Mouse (Mus musculus) liver, adult 2 months (tissue): ENCODE data around the gene Slc25a22. TPM values are rescaled to one million over a fixed set of nuclear protein-coding genes. Genes with fewer than 3 reads are reported as not detected.
A peak's percentile ranks its signal among the peaks of the same experiment; 100 is the strongest.

Source experiments
- DNase-seq: peaks from one replicate; pipeline ENCODE4 v3.0.0-alpha.2; 2011; ENCODE audit warnings: low read depth, low spot score; ENCODE audit errors: extremely low read depth
- H3K27ac ChIP-seq: fragments of 200-500 bp; replicated peaks from 2 replicates; pipeline ENCODE4 v1.5.1; 2012; ENCODE audit warnings: low read depth, mild to moderate bottlenecking, control low read depth, inconsistent platforms, low read length; ENCODE audit not compliant: insufficient read depth
- H3K27me3 ChIP-seq: fragments of 200-500 bp; 2 replicates; pipeline ENCODE4 v1.6.1; 2012; ENCODE audit warnings: mild to moderate bottlenecking, moderate library complexity, low read length, inconsistent platforms; ENCODE audit not compliant: control insufficient read depth, insufficient read depth
- H3K36me3 ChIP-seq: fragments of 200-500 bp; 2 replicates; pipeline ENCODE4 v1.6.1; 2012; ENCODE audit warnings: low read length, inconsistent platforms; ENCODE audit not compliant: control insufficient read depth, insufficient read depth
- H3K4me1 ChIP-seq: fragments of 200-500 bp; 2 replicates; pipeline ENCODE4 v1.6.1; 2011; ENCODE audit warnings: low read length; ENCODE audit not compliant: control insufficient read depth, insufficient read depth
- H3K4me3 ChIP-seq: fragments of 200-500 bp; 2 replicates; pipeline ENCODE4 v1.5.1; 2011; ENCODE audit warnings: low read depth, mild to moderate bottlenecking, control low read depth, low read length, moderate library complexity; ENCODE audit not compliant: insufficient read depth
- H3K79me2 ChIP-seq: fragments of 200-500 bp; 2 replicates; pipeline ENCODE4 v1.6.1; 2012; ENCODE audit warnings: inconsistent platforms, mild to moderate bottlenecking, low read length, moderate library complexity; ENCODE audit not compliant: control insufficient read depth, insufficient read depth
- H3K9ac ChIP-seq: fragments of 200-500 bp; 2 replicates; pipeline ENCODE4 v1.6.1; 2012; ENCODE audit warnings: low read depth, mild to moderate bottlenecking, control low read depth, inconsistent platforms, low read length
- CTCF ChIP-seq: fragments of 200-500 bp; IDR thresholded peaks from 2 replicates; pipeline ENCODE4 v1.5.1; 2011; ENCODE audit warnings: low read depth, low read length, control low read depth
- POLR2A ChIP-seq: fragments of 200-500 bp; IDR thresholded peaks from 2 replicates; pipeline ENCODE4 v1.6.1; 2011; ENCODE audit warnings: low read length, control low read depth; ENCODE audit not compliant: insufficient read depth; ENCODE audit errors: extremely low read depth
- WGBS: fragments of 180-500 bp; shearing (Covaris S2); methylation state at CpG from one replicate; pipeline ENCODE4 v1.1.7; 2018; 5-methylcytosine and 5-hydroxymethylcytosine counted together
- polyA plus RNA-seq: library from polyadenylated mRNA; depleted of rRNA; stranded (reverse); fragments of >200 nt; gene quantifications from 2 replicates; pipeline ENCODE4 v1.2.3, GENCODE M21; 2012
- total RNA-seq: library from RNA; depleted of rRNA; stranded (reverse); fragments of >200 nt; gene quantifications from 2 replicates; pipeline ENCODE4 v1.2.3, GENCODE M21; 2014

Slc25a22 gene
- total and polyA plus RNA-seq, 2 experiments = 26.1 to 345 TPM

DNA sequence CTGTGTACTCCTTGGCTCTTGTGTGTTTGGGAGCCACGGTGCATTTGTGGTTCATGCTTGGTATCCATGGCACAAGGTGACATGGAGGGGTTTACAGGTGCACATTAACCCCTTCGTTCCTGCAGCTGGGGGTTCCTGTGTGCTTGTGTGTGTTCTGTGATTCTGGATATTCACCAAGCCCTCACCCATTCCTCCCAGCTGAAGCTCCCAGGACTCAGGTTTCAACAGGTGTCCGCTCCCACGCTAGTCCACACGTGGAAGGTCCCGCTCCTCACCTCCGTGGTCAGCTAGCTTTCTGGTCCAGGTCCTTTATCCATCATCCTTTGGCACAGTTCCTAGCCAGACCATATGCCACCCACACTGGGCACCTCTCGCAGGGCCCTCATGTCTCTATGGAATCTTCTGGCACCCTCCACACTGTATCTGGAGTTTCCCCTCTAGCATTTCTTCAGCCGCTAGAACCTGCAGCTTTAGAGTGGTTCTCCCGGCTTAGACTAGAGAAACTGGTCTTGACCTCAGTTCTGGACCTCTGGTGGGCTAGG is 29.0 kb upstream of the Slc25a22 start:
- peaks cover 18% of the 10 kb centered on the region for H3K4me1 ChIP-seq
- H3K4me3 ChIP-seq = no peak overlapping the region
- peak overlapping the region; percentile 25 for H3K9ac ChIP-seq
- 0 out of 2 replicates have a peak overlapping the region, but pooled peaks have one; percentile 1 for H3K27ac ChIP-seq
- H3K27me3 ChIP-seq = no peaks in the 10 kb centered on the region
- WGBS = 68% methylated on average over 10 of the region's 10 CpGs
- H3K36me3 ChIP-seq = peaks cover 3% of the 10 kb centered on the region; the same call in 1 of the 2 replicates
- 0 out of 2 replicates have a peak, but pooled peaks cover 6% of the 10 kb centered on the region for H3K79me2 ChIP-seq
- no peak for DNase-seq
- no peak for TF ChIP-seq POLR2A
- TF ChIP-seq CTCF = no peak

GRCm38 (mm10) chr7:141466045-141466394 is 28.3 kb upstream of the Slc25a22 start:
- peaks cover 2% of the 10 kb centered on the region; the same call in 1 of the 2 replicates for H3K36me3 ChIP-seq
- H3K27me3 ChIP-seq = no peaks in the 10 kb centered on the region
- peaks cover 18% of the 10 kb centered on the region for H3K4me1 ChIP-seq
- DNase-seq = no peak
- no peak overlapping the region for H3K4me3 ChIP-seq
- 0 out of 2 replicates have a peak, but pooled peaks cover 6% of the 10 kb centered on the region for H3K79me2 ChIP-seq
- TF ChIP-seq CTCF = no peak
- TF ChIP-seq POLR2A = no peak
- 77% methylated on average over 7 of the region's 7 CpGs for WGBS
- H3K9ac ChIP-seq = no peak overlapping the region
- no peak overlapping the region for H3K27ac ChIP-seq

- H3K27ac ChIP-seq = no peak overlapping the region
- WGBS = 57% methylated on average over 10 of the region's 10 CpGs
- no peaks in the 10 kb centered on the region for H3K27me3 ChIP-seq
- peaks cover 18% of the 10 kb centered on the region for H3K4me1 ChIP-seq
- no peak for DNase-seq
- H3K4me3 ChIP-seq = no peak overlapping the region
- peak overlapping the region; percentile 13; the same call in 1 of the 2 replicates for H3K9ac ChIP-seq
- H3K36me3 ChIP-seq = peaks cover under 1% of the 10 kb centered on the region; the same call in 1 of the 2 replicates
- H3K79me2 ChIP-seq = 0 out of 2 replicates have a peak, but pooled peaks cover 6% of the 10 kb centered on the region
- no peak for TF ChIP-seq POLR2A
- no peak for TF ChIP-seq CTCF
Measured at GRCm38 (mm10) chr7:141465388-141466044, 27.8 kb upstream of the Slc25a22 start.

DNA sequence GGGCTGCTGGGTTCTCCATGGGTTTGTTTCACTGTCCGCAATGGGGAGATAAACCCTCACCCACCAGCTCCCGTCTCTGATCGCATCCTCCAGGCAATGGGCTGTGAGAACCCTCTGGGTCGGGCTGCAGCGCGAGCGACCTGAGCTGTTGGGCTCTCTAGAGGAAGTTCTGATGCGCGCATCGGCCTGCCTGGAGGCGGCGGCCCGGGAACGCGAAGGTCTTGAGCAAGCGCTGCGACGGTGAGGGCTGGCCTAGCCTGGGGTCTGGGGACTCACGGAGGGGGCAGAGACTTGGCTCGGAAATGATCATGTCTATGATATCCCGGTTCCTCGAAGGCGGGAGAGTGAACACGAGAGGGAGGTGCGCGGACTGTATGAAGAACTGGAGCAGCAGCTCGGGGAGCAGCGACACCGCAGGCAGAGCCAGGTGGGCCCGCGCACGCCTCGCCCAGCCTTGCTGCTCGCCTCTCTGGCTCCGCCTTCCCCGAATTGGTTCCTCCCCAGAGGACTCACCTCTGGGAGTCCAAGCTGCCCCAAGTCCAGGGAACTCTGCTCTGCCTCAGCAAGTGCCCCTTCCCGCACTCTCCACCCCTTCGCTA is 27.0 kb upstream of the Slc25a22 start:
- no peaks in the 10 kb centered on the region for H3K27me3 ChIP-seq
- WGBS = 30% methylated on average over 38 of the region's 38 CpGs
- no peak for DNase-seq

GRCm38 (mm10) chr7:141463824-141464602 is 26.3 kb upstream of the Slc25a22 start:
- Histone ChIP-seq H3K4me1 (peaks cover 14% of the 10 kb centered on the region), H3K27me3 (no peaks in the 10 kb centered on the region), H3K36me3 (peaks cover 4% of the 10 kb centered on the region; the same call in 1 of the 2 replicates), H3K27ac (peak overlapping the region; percentile 38), H3K79me2 (no peaks in the 10 kb centered on the region), H3K4me3 (peak overlapping the region; percentile 48), H3K9ac (peak overlapping the region; percentile 39)
- no peak for DNase-seq
- TF ChIP-seq CTCF = no peak
- TF ChIP-seq POLR2A = no peak
- WGBS = 65% methylated on average over 12 of the region's 12 CpGs

More for the DNA sequence above, 27.0 kb upstream of the Slc25a22 start:
- peaks cover 2% of the 10 kb centered on the region; the same call in 1 of the 2 replicates for H3K36me3 ChIP-seq
- peak overlapping the region; percentile 38 for H3K27ac ChIP-seq
- no peaks in the 10 kb centered on the region for H3K79me2 ChIP-seq
- H3K4me1 ChIP-seq = peaks cover 18% of the 10 kb centered on the region
- peak overlapping the region; percentile 48 for H3K4me3 ChIP-seq
- TF ChIP-seq CTCF (no peak), POLR2A (no peak)
- H3K9ac ChIP-seq = peak overlapping the region; percentile 39
